Mouse (Mus musculus) kidney, adult 2 months (tissue): ENCODE results near the gene Prss56. TPM values are rescaled to one million over a fixed set of nuclear protein-coding genes. Genes with fewer than 3 reads are reported as not detected.

ENCODE experiments used
- DNase-seq: peaks from one replicate; pipeline ENCODE4 v3.0.0; 2021
- H3K27ac ChIP-seq: fragments of 200-500 bp; 2 replicates; pipeline ENCODE4 v1.5.1; 2012; ENCODE audit warnings: low read depth, low read length, control low read depth, inconsistent platforms; ENCODE audit not compliant: insufficient read depth
- H3K27me3 ChIP-seq: fragments of 200-500 bp; replicated peaks from 2 replicates; pipeline ENCODE4 v1.6.1; 2012; ENCODE audit warnings: mild to moderate bottlenecking, moderate library complexity, low read length, inconsistent platforms; ENCODE audit not compliant: control insufficient read depth, insufficient read depth
- H3K36me3 ChIP-seq: fragments of 200-500 bp; 2 replicates; pipeline ENCODE4 v1.6.1; 2012; ENCODE audit warnings: mild to moderate bottlenecking, moderate library complexity, low read length, inconsistent platforms; ENCODE audit not compliant: control insufficient read depth, insufficient read depth
- H3K4me1 ChIP-seq: fragments of 200-500 bp; 2 replicates; pipeline ENCODE4 v1.6.1; 2011; ENCODE audit warnings: low read length; ENCODE audit not compliant: control insufficient read depth, insufficient read depth
- H3K4me3 ChIP-seq: fragments of 200-500 bp; 2 replicates; pipeline ENCODE4 v1.5.1; 2011; ENCODE audit warnings: mild to moderate bottlenecking, low read depth, low read length, control low read depth; ENCODE audit not compliant: insufficient read depth
- CTCF ChIP-seq: fragments of 200-500 bp; conservative IDR thresholded peaks from 2 replicates; pipeline ENCODE4 v1.5.1; 2011; ENCODE audit warnings: low read depth, mild to moderate bottlenecking, control low read depth, low read length, moderate library complexity, mixed read lengths; ENCODE audit not compliant: insufficient read depth, insufficient read length
- POLR2A ChIP-seq: fragments of 200-500 bp; IDR thresholded peaks from one replicate; pipeline ENCODE4 v1.6.1; 2011; ENCODE audit warnings: low read depth, low read length, control low read depth
- WGBS: fragments of 180-500 bp; shearing (Covaris S2); methylation state at CpG from one replicate; pipeline ENCODE4 v1.1.7; 2018; 5-methylcytosine and 5-hydroxymethylcytosine counted together
- polyA plus RNA-seq: library from polyadenylated mRNA; depleted of rRNA; stranded (reverse); fragments of >200 nt; gene quantifications from 2 replicates; pipeline ENCODE4 v1.2.3, GENCODE M21; 2012

Gene Prss56
- polyA plus RNA-seq, 1 experiment: not detected

- 94% methylated on average over 1 of the region's 1 CpGs for WGBS
- no peaks in the 10 kb centered on the region for H3K27me3 ChIP-seq
Measured at GRCm38 (mm10) chr1:87171312-87171711, 11.8 kb upstream of the Prss56 start.

GRCm38 (mm10) chr1:87172316-87172715 lies 10.8 kb upstream of the Prss56 start:
- no peak for DNase-seq
- WGBS: 71% methylated on average over 9 of the region's 9 CpGs

More at GRCm38 (mm10) chr1:87171312-87171711, 11.8 kb upstream of the Prss56 start:
- Histone ChIP-seq H3K4me1 (no peaks in the 10 kb centered on the region), H3K27ac (no peak overlapping the region), H3K4me3 (no peak overlapping the region), H3K36me3 (no peaks in the 10 kb centered on the region)
- TF ChIP-seq POLR2A: no peak
- TF ChIP-seq CTCF: no peak
- no peak for DNase-seq

DNA sequence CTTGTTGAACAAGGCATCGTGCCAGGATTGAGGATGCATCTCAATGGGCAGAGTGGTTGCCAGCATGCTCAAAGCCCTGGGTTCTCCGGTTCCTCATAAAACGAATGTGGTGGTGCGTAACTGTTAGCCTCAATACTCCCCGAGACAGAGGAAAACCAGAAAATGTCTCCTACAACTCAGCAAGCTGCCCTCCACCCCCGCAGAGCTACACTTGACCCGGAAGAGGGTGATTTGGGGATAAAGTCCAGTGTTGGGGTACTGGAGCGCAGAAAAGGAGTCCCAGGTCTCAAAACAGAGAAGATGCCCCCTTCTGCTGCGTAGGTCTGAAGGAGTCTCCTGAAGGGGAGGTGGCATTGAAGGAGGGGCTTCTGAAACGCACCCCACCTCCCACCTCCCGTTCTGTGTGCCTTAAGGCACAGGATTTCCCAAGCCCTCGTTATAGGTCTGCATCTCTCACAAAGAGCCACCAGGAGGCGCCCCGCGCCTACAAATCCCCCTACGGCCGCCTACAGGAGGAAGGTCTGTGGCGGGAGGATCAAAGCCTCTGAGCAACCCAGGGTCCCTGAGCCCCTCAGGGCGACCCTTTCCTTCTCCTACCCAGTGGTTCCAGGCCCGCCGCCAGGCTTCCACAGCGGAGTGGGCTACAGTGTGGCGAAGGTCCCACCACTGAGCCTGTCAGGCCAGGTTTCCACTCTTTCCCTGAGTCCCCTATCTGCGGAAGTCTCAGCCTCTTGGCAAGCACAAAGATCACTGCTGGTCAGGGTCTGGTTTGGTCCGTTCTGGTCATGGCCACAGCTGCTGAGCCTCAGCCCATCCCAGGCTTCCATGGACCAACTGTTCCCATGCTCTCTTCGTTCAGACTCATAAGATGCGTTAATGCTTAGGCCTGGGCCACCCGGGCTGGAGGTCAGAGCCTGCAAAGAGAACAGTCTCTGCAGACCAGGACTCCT lies 8.8 kb upstream of the Prss56 start:
- Histone ChIP-seq H3K4me1 (no peaks in the 10 kb centered on the region), H3K36me3 (no peaks in the 10 kb centered on the region), H3K4me3 (0 out of 2 replicates have a peak overlapping the region, but pooled peaks have one; percentile 4), H3K27me3 (no peaks in the 10 kb centered on the region), H3K27ac (no peak overlapping the region)
- peak; percentile 71 for DNase-seq
- TF ChIP-seq POLR2A (no peak), CTCF (peak; percentile 64)
- 21% methylated on average over 28 of the region's 28 CpGs for WGBS

More at GRCm38 (mm10) chr1:87172316-87172715, 10.8 kb upstream of the Prss56 start:
- Histone ChIP-seq H3K27me3 (no peaks in the 10 kb centered on the region), H3K4me1 (no peaks in the 10 kb centered on the region), H3K36me3 (no peaks in the 10 kb centered on the region), H3K4me3 (no peak overlapping the region), H3K27ac (no peak overlapping the region)
- TF ChIP-seq POLR2A (no peak), CTCF (no peak)

- 15% methylated on average over 11 of the region's 11 CpGs for WGBS
- Histone ChIP-seq H3K4me3 (no peak overlapping the region), H3K36me3 (no peaks in the 10 kb centered on the region), H3K4me1 (no peaks in the 10 kb centered on the region), H3K27ac (no peak overlapping the region), H3K27me3 (no peaks in the 10 kb centered on the region)
- no peak for TF ChIP-seq POLR2A
- TF ChIP-seq CTCF: no peak; the same call in 1 of the 2 replicates
- DNase-seq: peak; percentile 30
Measured at GRCm38 (mm10) chr1:87175852-87176292, 7.2 kb upstream of the Prss56 start.

- no peaks in the 10 kb centered on the region for H3K4me1 ChIP-seq
- TF ChIP-seq POLR2A (no peak), CTCF (no peak)
- H3K27me3 ChIP-seq: no peaks in the 10 kb centered on the region
- H3K27ac ChIP-seq: no peak overlapping the region
- 22% methylated on average over 5 of the region's 5 CpGs for WGBS
- DNase-seq: no peak
- no peaks in the 10 kb centered on the region for H3K36me3 ChIP-seq
- H3K4me3 ChIP-seq: no peak overlapping the region
Measured at GRCm38 (mm10) chr1:87180896-87181295, 2.2 kb upstream of the Prss56 start.

DNA sequence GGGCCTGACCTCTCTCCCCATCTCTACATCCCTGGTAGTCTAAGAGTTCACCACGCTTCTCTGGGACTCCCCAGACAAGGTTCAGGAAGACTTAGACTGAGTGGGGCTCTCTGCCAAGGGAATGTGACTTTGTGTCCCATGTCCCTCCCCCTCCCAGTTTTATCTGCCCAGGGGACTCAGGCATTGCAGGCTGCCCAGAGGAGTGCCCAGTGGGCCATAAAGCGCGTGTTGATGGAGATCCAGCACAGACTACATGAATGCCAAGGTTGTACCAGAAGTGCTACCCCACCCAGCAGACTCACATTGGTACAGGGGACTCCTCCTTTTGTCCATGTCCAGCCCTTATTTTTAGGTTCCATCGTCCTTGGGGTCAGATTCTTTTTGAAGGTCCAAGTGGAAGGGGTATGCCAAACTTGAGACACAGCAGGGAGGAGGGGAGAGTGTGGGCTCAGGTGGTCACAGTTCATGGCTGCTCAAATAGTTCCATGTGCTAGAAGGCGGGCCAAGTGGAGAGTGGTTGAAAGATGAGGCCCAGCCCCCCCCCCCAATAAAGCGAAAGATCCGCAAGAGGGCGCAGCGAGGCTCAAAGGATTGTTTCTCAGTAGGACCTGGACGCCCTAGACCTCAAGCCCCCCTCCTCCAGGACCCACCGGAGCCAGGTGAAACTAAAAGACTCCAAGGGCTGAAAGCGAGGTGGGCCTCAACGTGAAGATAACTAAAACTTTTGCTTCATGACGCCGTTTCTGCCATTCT lies 1.1 kb downstream of the Prss56 start:
- DNase-seq: no peak
- H3K27me3 ChIP-seq: 0 out of 2 replicates have a peak, but pooled peaks cover 1% of the 10 kb centered on the region
- H3K36me3 ChIP-seq: no peaks in the 10 kb centered on the region
- TF ChIP-seq CTCF (no peak), POLR2A (no peak)
- no peak overlapping the region for H3K27ac ChIP-seq
- H3K4me1 ChIP-seq: no peaks in the 10 kb centered on the region
- 30% methylated on average over 15 of the region's 15 CpGs for WGBS
- no peak overlapping the region for H3K4me3 ChIP-seq

DNA sequence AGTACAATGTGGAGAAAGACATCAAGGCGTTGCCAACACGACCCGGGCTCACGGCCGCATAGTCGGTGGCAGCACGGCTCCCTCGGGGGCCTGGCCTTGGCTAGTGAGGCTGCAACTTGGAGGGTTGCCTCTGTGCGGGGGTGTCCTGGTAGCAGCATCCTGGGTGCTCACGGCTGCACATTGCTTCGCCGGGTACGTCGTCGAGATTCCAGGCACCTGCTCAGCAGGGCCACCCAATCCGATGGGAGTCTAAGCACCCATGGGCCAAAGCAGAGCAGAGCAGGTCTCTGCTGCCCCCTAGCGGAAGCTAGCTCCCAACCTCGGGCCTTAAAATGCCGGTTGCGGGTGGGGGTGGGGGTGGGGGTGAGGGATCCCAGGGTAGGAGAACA lies 1.6 kb downstream of the Prss56 start:
- 8% methylated on average over 20 of the region's 20 CpGs for WGBS
- peak; percentile 76 for DNase-seq
- Histone ChIP-seq H3K36me3 (no peaks in the 10 kb centered on the region), H3K4me3 (no peak overlapping the region), H3K4me1 (no peaks in the 10 kb centered on the region), H3K27ac (no peak overlapping the region), H3K27me3 (0 out of 2 replicates have a peak, but pooled peaks cover 1% of the 10 kb centered on the region)
- TF ChIP-seq POLR2A (no peak), CTCF (peak; percentile 77)
